Mouse (Mus musculus) liver, postnatal 0 days (tissue): Measurements from ENCODE around the gene Ndufa3.

Experiments
- CTCF ChIP-seq: sonication (generic); IDR thresholded peaks from 2 replicates; pipeline ENCODE4 v1.5.1; 2016; ENCODE audit warnings: antibody characterized with exemption, low read depth
- EP300 ChIP-seq: IDR thresholded peaks from 2 replicates; pipeline ENCODE4 v1.6.1; 2016; ENCODE audit warnings: antibody characterized with exemption, low read depth, mild to moderate bottlenecking

- TF ChIP-seq CTCF, result no peak
- TF ChIP-seq EP300, result no peak
Observed at GRCm38 (mm10) chr7:3643843-3644242, 26.7 kb downstream of the Ndufa3 start.
